Mouse (Mus musculus) liver, postnatal 0 days (tissue): ENCODE measurements around the gene Ncor2.

ENCODE experiments used
- CTCF ChIP-seq: sonication (generic); IDR thresholded peaks from 2 replicates; pipeline ENCODE4 v1.5.1; 2016; ENCODE audit warnings: antibody characterized with exemption, low read depth
- EP300 ChIP-seq: IDR thresholded peaks from 2 replicates; pipeline ENCODE4 v1.6.1; 2016; ENCODE audit warnings: antibody characterized with exemption, low read depth, mild to moderate bottlenecking

DNA sequence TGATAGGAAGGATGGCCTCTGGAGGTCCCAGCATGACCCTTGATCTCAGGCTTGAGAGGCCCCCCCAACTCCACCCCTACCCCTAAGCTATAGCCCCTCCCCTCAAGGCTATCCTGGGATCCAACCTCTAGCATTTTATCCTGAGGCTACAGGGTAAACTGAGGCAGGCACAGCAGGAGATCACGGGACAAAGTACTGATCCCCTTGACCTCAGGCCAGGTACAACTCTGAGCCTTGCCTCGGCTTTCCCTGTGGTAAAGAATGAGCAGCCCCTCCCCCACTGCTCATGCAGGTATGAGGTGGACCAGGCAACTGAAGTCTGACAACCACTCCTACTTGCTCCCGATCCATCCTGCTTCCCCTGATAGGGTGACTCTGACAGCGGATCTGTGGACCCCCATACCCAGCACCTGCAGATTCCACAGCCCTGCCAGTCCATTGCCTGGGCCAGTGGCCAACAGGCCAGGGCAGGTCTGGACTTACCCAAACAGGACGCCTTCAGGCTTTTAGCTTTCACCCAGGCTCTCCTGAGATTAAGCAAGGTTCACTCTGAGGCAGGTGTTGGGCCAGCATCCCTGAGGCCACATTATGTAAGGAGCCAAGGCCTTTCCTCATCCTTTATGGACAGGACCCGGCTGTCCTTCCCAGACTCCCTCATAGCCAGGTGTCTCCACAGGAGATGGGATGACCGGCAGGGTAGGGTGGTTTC lies 11.2 kb upstream of the Ncor2 start:
- TF ChIP-seq CTCF (no peak), EP300 (no peak)
